9 mouse cellular contexts compared by ENCODE assay signal in genomic region chr2:162660941-162661386, GRCm38 (mm10). TPM values are rescaled to one million over a fixed set of nuclear protein-coding genes. Genes with fewer than 3 reads are reported as not detected.
DNase-seq lines count a peak whose midpoint lies in the region; ATAC-seq and TF ChIP-seq lines count a peak whose summit lies in the region.
"Had no signal": no experiment of that assay in that cellular context is flagged by ENCODE, and none has a peak within 500 bp of the region (broad histone marks: within the 10 kb centered on the region; RNA-seq: fewer than 3 reads in every experiment).

TSS of gene Ptprt (minus strand) at chr2:162661147.

- H3K9me3 ChIP-seq in heart, embryonic 15.5 days (replicated peaks): no peaks in the 10 kb centered on the region
- H3K9me3 ChIP-seq in forebrain, embryonic 16.5 days (ENCODE audit: control insufficient read depth, low read length): no peaks in the 10 kb centered on the region

- peak within 1 kb of the TSS; percentile 56 for H3K4me3 ChIP-seq in heart, embryonic 15.5 days
- peak within 1 kb of the TSS; percentile 66 for H3K4me3 ChIP-seq in forebrain, embryonic 16.5 days (replicated peaks; ENCODE audit: low read length)
- H3K4me3 ChIP-seq in left cerebral cortex, adult 2 months: peak within 1 kb of the TSS; percentile 68

- no peak for TF ChIP-seq CTCF in left cerebral cortex, adult 2 months (IDR thresholded peaks at IDR 0.05)

- intact Hi-C loops in left cerebral cortex, adult 2 months (cut with DNase I): loop anchor here (5.0 to 10.0 kb wide), 2 partner anchors 261 to 1326 kb away; no protein-coding TSS in a partner anchor

- under 1% methylated on average over 61 of the region's 73 CpGs for WGBS in heart, embryonic 15.5 days
- 1% methylated on average over 62 of the region's 73 CpGs for WGBS in forebrain, embryonic 16.5 days

- H3K9ac ChIP-seq in heart, embryonic 15.5 days: peak within 1 kb of the TSS; percentile 40
- H3K9ac ChIP-seq in forebrain, embryonic 16.5 days (replicated peaks; ENCODE audit: low read depth, low read length): peak within 1 kb of the TSS; percentile 73

- no peak within 1 kb of the TSS for H3K27ac ChIP-seq in heart, embryonic 15.5 days
- no peak within 1 kb of the TSS for H3K27ac ChIP-seq in forebrain, embryonic 16.5 days (ENCODE audit: low read length)
- peak within 1 kb of the TSS; percentile 68 for H3K27ac ChIP-seq in left cerebral cortex, adult 2 months

- H3K27me3 ChIP-seq in heart, embryonic 15.5 days: peaks cover 70% of the 10 kb centered on the region
- peaks cover 27% of the 10 kb centered on the region for H3K27me3 ChIP-seq in forebrain, embryonic 16.5 days (replicated peaks; ENCODE audit: control insufficient read depth, insufficient read depth, low read length)

- 0 out of 2 replicates have a peak, but pooled peaks have one; percentile 28 for ATAC-seq in heart, embryonic 15.5 days (replicated peaks; ENCODE audit: insufficient number of reproducible peaks, insufficient read depth, low FRiP score, low read depth)
- ATAC-seq in forebrain, embryonic 16.5 days: peak; percentile 62

- H3K4me1 ChIP-seq in heart, embryonic 15.5 days (replicated peaks): peaks cover 25% of the 10 kb centered on the region
- H3K4me1 ChIP-seq in forebrain, embryonic 16.5 days (replicated peaks; ENCODE audit: control insufficient read depth, insufficient read depth, low read length): peaks cover 29% of the 10 kb centered on the region

- H3K36me3 ChIP-seq in heart, embryonic 15.5 days: no peaks in the 10 kb centered on the region
- no peaks in the 10 kb centered on the region for H3K36me3 ChIP-seq in forebrain, embryonic 16.5 days (ENCODE audit: control insufficient read depth, insufficient read depth)

- peak within 1 kb of the TSS; percentile 96 for H3K4me2 ChIP-seq in heart, embryonic 15.5 days
- peak within 1 kb of the TSS; percentile 97 for H3K4me2 ChIP-seq in forebrain, embryonic 16.5 days (ENCODE audit: low read length)

- no peak for DNase-seq in heart, adult 8-10 months (ENCODE audit: low spot score)
- peak; percentile 35 for DNase-seq in cerebellum, adult 11 months
- peak; percentile 68 to 69 for DNase-seq in left cerebral cortex, adult 2 months (ENCODE audit: extremely low spot score in 1 of 2, low spot score in 2 of 2)
- DNase-seq in neural tube, embryonic 10.5 days (ENCODE audit: extremely low spot score, low spot score): peak; percentile 37
- DNase-seq in adipocyte (ENCODE audit: low spot score): no peak
- DNase-seq in adrenal gland, adult 8-10 months: no peak

RNA-seq across cellular contexts. Expression of gene Ptprt, which starts in this region (rescaled TPM):
- 0.13 and 0.52 TPM in 2 replicates for polyA plus RNA-seq in heart, embryonic 15.5 days (2015; fragmentation: Nextera tagmentation; extraction: Ambion mirVana)
- total RNA-seq in heart, adult 8-10 months (2022): under 1 TPM; 0.03 to 0.12 (median 0.07) TPM
- polyA plus RNA-seq in forebrain, embryonic 16.5 days (2015; fragmentation: Nextera tagmentation; extraction: Ambion mirVana): 7.9 and 8.1 TPM in 2 replicates
- 100 to 1,000 TPM; 101 to 103 TPM for total RNA-seq in left cerebral cortex, adult 2 months (2021)
- total RNA-seq in adrenal gland, adult 8-10 months (2022): under 1 TPM; 0.18 to 0.80 (median 0.20) TPM
- total RNA-seq: MEL had no signal

Comparison
In these comparisons a context has a peak if more than half of its experiments do, and no peak if none do; other contexts are left out.
1. RNA of gene Ptprt (total RNA-seq): 101 to 103 TPM in left cerebral cortex, adult 2 months; 0.18 to 0.80 TPM in adrenal gland, adult 8-10 months and 0.03 to 0.12 TPM in heart, adult 8-10 months; every median in the first group is over 10 times any median in the second.
2. Peak in ATAC-seq, H3K4me3 ChIP-seq, H3K9ac ChIP-seq and H3K4me2 ChIP-seq in heart, embryonic 15.5 days; RNA of the gene not detected or under 1 TPM.
3. DNase-seq: peak in cerebellum, adult 11 months (single experiment), left cerebral cortex, adult 2 months (2 of 2) and neural tube, embryonic 10.5 days (single experiment); none in heart, adult 8-10 months (single experiment), adipocyte (single experiment) and adrenal gland, adult 8-10 months (single experiment).
4. Peak in every context shown above with its lines, with median percentiles within 50 percentile points of each other: H3K4me3 ChIP-seq.